Mouse (Mus musculus): Measurements from ENCODE around the gene Ttll12. TPM values are rescaled to one million over a fixed set of nuclear protein-coding genes. Genes with fewer than 3 reads are reported as not detected.

The Ttll12 gene
- total RNA-seq (2015; ENCODE audit: low replicate concordance) (9.4 and 16.1 TPM in 2 replicates), total RNA-seq (2017; ENCODE audit: low replicate concordance) (5.9 and 9.8 TPM in 2 replicates)

GRCm38 (mm10) chr15:83594513-83595363 is at the start of gene Ttll12:
Gene Ttll12, minus strand, starts transcription at chr15:83595157.
- peak; percentile 67 for ATAC-seq (replicated peaks; ENCODE audit: low FRiP score, poor library complexity, severe bottlenecking)

- no peak for ATAC-seq (replicated peaks; ENCODE audit: low FRiP score, poor library complexity, severe bottlenecking)
Measured at GRCm38 (mm10) chr15:83642518-83642917, 47.6 kb upstream of the Ttll12 start.

- no peak for ATAC-seq (replicated peaks; ENCODE audit: low FRiP score, poor library complexity, severe bottlenecking)
Measured at GRCm38 (mm10) chr15:83640208-83640607, 45.3 kb upstream of the Ttll12 start.

GRCm38 (mm10) chr15:83639160-83639559 is 44.2 kb upstream of the Ttll12 start:
- no peak for ATAC-seq (replicated peaks; ENCODE audit: low FRiP score, poor library complexity, severe bottlenecking)

- ATAC-seq (replicated peaks; ENCODE audit: low FRiP score, poor library complexity, severe bottlenecking): no peak
Measured at GRCm38 (mm10) chr15:83638196-83638899, 43.4 kb upstream of the Ttll12 start.

GRCm38 (mm10) chr15:83636759-83637158 is 41.8 kb upstream of the Ttll12 start:
- no peak for ATAC-seq (replicated peaks; ENCODE audit: low FRiP score, poor library complexity, severe bottlenecking)

GRCm38 (mm10) chr15:83635251-83635650 is 40.3 kb upstream of the Ttll12 start:
- no peak for ATAC-seq (replicated peaks; ENCODE audit: low FRiP score, poor library complexity, severe bottlenecking)

- ATAC-seq (replicated peaks; ENCODE audit: low FRiP score, poor library complexity, severe bottlenecking): no peak
Measured at GRCm38 (mm10) chr15:83634076-83634475, 39.1 kb upstream of the Ttll12 start.

GRCm38 (mm10) chr15:83631071-83631470 is 36.1 kb upstream of the Ttll12 start:
- ATAC-seq (replicated peaks; ENCODE audit: low FRiP score, poor library complexity, severe bottlenecking): no peak

- ATAC-seq (replicated peaks; ENCODE audit: low FRiP score, poor library complexity, severe bottlenecking): no peak
Measured at GRCm38 (mm10) chr15:83629716-83630115, 34.8 kb upstream of the Ttll12 start.

- no peak for ATAC-seq (replicated peaks; ENCODE audit: low FRiP score, poor library complexity, severe bottlenecking)
Measured at GRCm38 (mm10) chr15:83626142-83626645, 31.2 kb upstream of the Ttll12 start.

- ATAC-seq (replicated peaks; ENCODE audit: low FRiP score, poor library complexity, severe bottlenecking): no peak
Measured at GRCm38 (mm10) chr15:83615245-83615644, 20.3 kb upstream of the Ttll12 start.

GRCm38 (mm10) chr15:83607115-83607802 is 12.3 kb upstream of the Ttll12 start:
- peak; percentile 73 for ATAC-seq (replicated peaks; ENCODE audit: low FRiP score, poor library complexity, severe bottlenecking)

- ATAC-seq (replicated peaks; ENCODE audit: low FRiP score, poor library complexity, severe bottlenecking): peak; percentile 89
Measured at GRCm38 (mm10) chr15:83606700-83607099, 11.7 kb upstream of the Ttll12 start.

- ATAC-seq (replicated peaks; ENCODE audit: low FRiP score, poor library complexity, severe bottlenecking): no peak
Measured at GRCm38 (mm10) chr15:83606216-83606615, 11.3 kb upstream of the Ttll12 start.

- no peak for ATAC-seq (replicated peaks; ENCODE audit: low FRiP score, poor library complexity, severe bottlenecking)
Measured at GRCm38 (mm10) chr15:83603426-83603825, 8.5 kb upstream of the Ttll12 start.

- ATAC-seq (replicated peaks; ENCODE audit: low FRiP score, poor library complexity, severe bottlenecking): no peak
Measured at GRCm38 (mm10) chr15:83603046-83603396, 8.1 kb upstream of the Ttll12 start.

- no peak for ATAC-seq (replicated peaks; ENCODE audit: low FRiP score, poor library complexity, severe bottlenecking)
Measured at GRCm38 (mm10) chr15:83602372-83603045, 7.6 kb upstream of the Ttll12 start.

- ATAC-seq (replicated peaks; ENCODE audit: low FRiP score, poor library complexity, severe bottlenecking): no peak
Measured at GRCm38 (mm10) chr15:83601185-83601584, 6.2 kb upstream of the Ttll12 start.

- ATAC-seq (replicated peaks; ENCODE audit: low FRiP score, poor library complexity, severe bottlenecking): no peak
Measured at GRCm38 (mm10) chr15:83596833-83597232, 1.9 kb upstream of the Ttll12 start.
